ENCODE assay signal across 14 mouse cellular contexts in genomic region chr1:157343519-157343918, GRCm38 (mm10).
DNase-seq lines count a peak whose midpoint lies in the region; TF ChIP-seq lines count a peak whose summit lies in the region.
"Had no signal": no experiment of that assay in that cellular context is flagged by ENCODE, and none has a peak within 500 bp of the region (broad histone marks: within the 10 kb centered on the region; RNA-seq: fewer than 3 reads in every experiment).

No protein-coding gene starts in this region.

- H3ac ChIP-seq in myocyte (ENCODE audit: control insufficient read depth, insufficient read length): no peak overlapping the region

- peak; percentile 8 for DNase-seq in embryo, embryonic 10.5 days (ENCODE audit: low spot score)
- DNase-seq in embryo, embryonic 10 days (ENCODE audit: low spot score): no peak
- peak; percentile 12 for DNase-seq in retina, embryonic 14.5 days (ENCODE audit: low spot score)
- DNase-seq in retina, postnatal 1 day: no peak
- DNase-seq in cerebellum, adult 9-11 months: peak; percentile 5
- DNase-seq in right cerebral cortex, adult 2 months (ENCODE audit: low spot score in 2 of 2): no peak
- no peak for DNase-seq in natural killer cell, adult 2 months (ENCODE audit: low spot score in 2 of 2)
- DNase-seq: forebrain, postnatal 0 days; kidney, postnatal 4 days; liver, postnatal 0 days; thymus, postnatal 14 days had no signal

- peaks cover 34% of the 10 kb centered on the region for H3K79me2 ChIP-seq in myocyte (ENCODE audit: control insufficient read depth, insufficient read depth)

- H3K36me3 ChIP-seq in myocyte (ENCODE audit: control insufficient read depth, insufficient read depth): no peaks in the 10 kb centered on the region
- H3K36me3 ChIP-seq: limb, embryonic 13.5 days; midbrain, embryonic 13.5 days had no signal

- H3K27me3 ChIP-seq in myocyte (ENCODE audit: control insufficient read depth, insufficient read depth, insufficient read length): no peaks in the 10 kb centered on the region
- H3K27me3 ChIP-seq: limb, embryonic 13.5 days; midbrain, embryonic 13.5 days had no signal

- H3K4me2 ChIP-seq in myocyte (ENCODE audit: low read depth): peak overlapping the region; percentile 51
- H3K4me2 ChIP-seq: limb, embryonic 13.5 days; midbrain, embryonic 13.5 days had no signal

- no peak overlapping the region for H3K4me3 ChIP-seq in myocyte
- H3K4me3 ChIP-seq: limb, embryonic 13.5 days; midbrain, embryonic 13.5 days had no signal

- TF ChIP-seq POLR2A in myocyte (IDR thresholded peaks at IDR 0.05; ENCODE audit: insufficient read length, low read depth): no peak

TF ChIP-seq in myocyte, 11 proteins besides CTCF, POLR2A, EP300 and RAD21:
- peak; percentile 87 for TF ChIP-seq CEBPB (IDR thresholded peaks at IDR 0.05; ENCODE audit: insufficient read depth, poor library complexity, severe bottlenecking)
- no peak for TF ChIP-seq MYOG (IDR thresholded peaks at IDR 0.05; ENCODE audit: control insufficient read depth in 1 of 3, insufficient read depth in 1 of 3, insufficient read length in 2 of 3, low read depth in 2 of 3)
- TF ChIP-seq MAX (IDR thresholded peaks at IDR 0.05; ENCODE audit: low read depth): no peak
- no peak for TF ChIP-seq E2F4 (IDR thresholded peaks at IDR 0.05; ENCODE audit: insufficient read depth)

Comparison
In these comparisons a context has a peak if more than half of its experiments do, and no peak if none do; other contexts are left out.
1. DNase-seq: peak in embryo, embryonic 10.5 days (single experiment), retina, embryonic 14.5 days (single experiment) and cerebellum, adult 9-11 months (single experiment); none in embryo, embryonic 10 days (single experiment), retina, postnatal 1 day (single experiment), right cerebral cortex, adult 2 months (0 of 2) and natural killer cell, adult 2 months (0 of 2).